Mouse (Mus musculus): ENCODE measurements around the gene Nlgn3. TPM values are rescaled to one million over a fixed set of nuclear protein-coding genes. Genes with fewer than 3 reads are reported as not detected.

Nlgn3 gene
- polyA plus RNA-seq, 1 experiment from 2014 or later = 7.8 TPM

DNA sequence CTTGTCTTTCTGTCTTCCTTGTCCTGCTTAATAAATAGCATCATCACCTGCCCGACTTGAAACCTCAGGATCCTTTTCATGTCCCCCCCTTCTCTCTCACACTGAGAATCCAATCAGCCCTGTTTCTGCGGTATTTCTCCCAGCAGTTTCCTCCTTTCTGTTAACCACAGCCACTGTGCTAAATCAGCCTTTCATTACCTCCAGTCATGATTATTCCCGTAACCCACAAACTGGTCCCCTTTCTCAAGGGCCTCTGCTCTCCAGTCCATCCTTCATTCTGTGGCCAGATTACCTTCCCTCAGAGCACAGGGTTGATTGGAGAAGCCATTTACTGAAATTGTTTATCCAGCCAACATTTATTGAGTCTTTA lies 30.2 kb upstream of the Nlgn3 start, which contains the start of gene Gm20489:
Gm20489 (minus strand) TSS at position 269 of the 370 bp plus-strand sequence.
- ATAC-seq (ENCODE audit: low FRiP score, low TSS enrichment) = no peak
- H3K27ac ChIP-seq (ENCODE audit: low read depth, low read length) = no peak within 1 kb of the TSS
- H3K36me3 ChIP-seq (ENCODE audit: control insufficient read depth, insufficient read depth, low read length) = no peaks in the 10 kb centered on the region
- 0 out of 2 replicates have a peak, but pooled peaks cover 7% of the 10 kb centered on the region for H3K4me1 ChIP-seq (ENCODE audit: control insufficient read depth, insufficient read depth, low read length)
- H3K4me3 ChIP-seq (ENCODE audit: low read length) = no peak within 1 kb of the TSS
- H3K9ac ChIP-seq (ENCODE audit: low read depth, low read length) = no peak within 1 kb of the TSS
- H3K27me3 ChIP-seq (ENCODE audit: control insufficient read depth, insufficient read depth, low read length) = no peaks in the 10 kb centered on the region; the same call in 1 of the 2 replicates
- no peak within 1 kb of the TSS for H3K4me2 ChIP-seq (replicated peaks; ENCODE audit: low read depth, low read length)
- no peaks in the 10 kb centered on the region for H3K9me3 ChIP-seq (ENCODE audit: control insufficient read depth, low read length)
- 43% methylated on average over 3 of the region's 3 CpGs for WGBS

DNA sequence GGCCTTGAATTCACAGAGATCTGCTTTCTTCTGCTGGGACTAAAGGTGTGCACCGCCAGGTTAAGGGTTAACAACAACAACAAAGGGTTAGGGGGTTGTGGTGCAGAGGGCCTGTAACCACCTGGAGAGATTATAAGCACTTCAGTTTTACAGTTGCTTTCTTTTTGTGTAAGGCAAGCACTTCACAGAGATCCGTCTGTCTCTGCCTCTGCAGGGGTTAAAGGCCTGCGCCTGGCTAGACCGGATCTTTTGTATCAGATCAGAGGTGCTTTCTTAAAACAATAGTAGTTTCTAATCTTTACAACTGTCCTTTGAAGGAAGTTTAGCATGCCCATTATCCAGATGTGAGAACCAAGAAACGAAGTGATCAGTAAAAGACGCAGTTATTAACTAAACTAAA lies 25.6 kb upstream of the Nlgn3 start:
- Histone ChIP-seq H3K9ac (ENCODE audit: low read depth, low read length) (peak overlapping the region; percentile 62; the same call in 1 of the 2 replicates), H3K4me3 (ENCODE audit: low read length) (peak overlapping the region; percentile 51; the same call in 1 of the 2 replicates), H3K4me1 (ENCODE audit: control insufficient read depth, insufficient read depth, low read length) (no peaks in the 10 kb centered on the region), H3K27me3 (ENCODE audit: control insufficient read depth, insufficient read depth, low read length) (no peaks in the 10 kb centered on the region; the same call in 1 of the 2 replicates), H3K9me3 (ENCODE audit: control insufficient read depth, low read length) (no peaks in the 10 kb centered on the region), H3K27ac (ENCODE audit: low read depth, low read length) (peak overlapping the region; percentile 59), H3K36me3 (ENCODE audit: control insufficient read depth, insufficient read depth, low read length) (peaks cover 11% of the 10 kb centered on the region; the same call in 1 of the 2 replicates), H3K4me2 (replicated peaks; ENCODE audit: low read depth, low read length) (peak overlapping the region; percentile 44; the same call in 1 of the 2 replicates)
- no peak for ATAC-seq (ENCODE audit: low FRiP score, low TSS enrichment)
- WGBS = 34% methylated on average over 6 of the region's 6 CpGs

DNA sequence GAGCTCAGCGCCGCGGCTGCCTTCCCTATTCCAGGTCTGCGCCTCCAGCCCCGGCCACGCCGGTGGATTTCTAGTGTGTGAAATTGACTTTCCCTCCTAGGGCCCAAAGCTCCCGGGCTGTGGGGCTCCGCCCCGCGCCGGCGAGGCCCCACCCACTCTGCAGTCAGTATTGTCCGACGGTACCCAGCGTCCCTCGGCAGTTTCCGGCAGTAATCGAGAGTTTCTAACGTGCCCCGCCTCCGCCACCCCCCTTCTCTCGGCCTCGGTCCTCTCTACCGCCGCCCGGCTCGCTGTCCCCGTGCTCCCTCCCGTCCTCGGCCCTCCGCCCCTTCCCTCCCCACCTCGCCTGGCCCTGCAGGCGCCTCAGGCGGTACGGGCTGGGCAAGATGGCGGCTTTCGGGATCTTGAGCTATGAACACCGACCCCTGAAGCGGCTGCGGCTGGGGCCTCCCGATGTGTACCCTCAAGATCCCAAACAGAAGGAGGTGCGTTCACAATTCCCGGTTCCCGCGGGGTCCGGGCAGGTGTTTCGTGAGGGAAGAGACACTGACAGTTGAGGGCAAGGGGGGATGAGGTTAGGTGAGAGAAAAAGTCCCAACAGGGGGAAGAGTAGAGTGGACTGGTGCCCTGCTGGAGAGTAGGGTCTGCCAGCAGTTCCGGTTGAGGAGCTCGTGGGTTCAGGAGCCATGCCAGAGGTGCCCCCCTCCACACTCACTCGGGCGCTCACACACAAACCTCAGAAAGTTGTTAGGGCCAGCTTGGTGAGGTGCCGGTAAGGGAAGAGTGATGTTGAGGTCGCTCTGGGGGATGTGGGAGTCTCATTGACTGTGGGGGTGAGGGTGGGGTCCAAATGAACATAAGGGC lies 24.9 kb upstream of the Nlgn3 start, which contains the start of gene Med12:
Med12 (plus strand) TSS at position 156 of the 864 bp plus-strand sequence.
- peak within 1 kb of the TSS; percentile 62 for H3K9ac ChIP-seq (ENCODE audit: low read depth, low read length)
- H3K9me3 ChIP-seq (ENCODE audit: control insufficient read depth, low read length) = no peaks in the 10 kb centered on the region
- no peaks in the 10 kb centered on the region for H3K4me1 ChIP-seq (ENCODE audit: control insufficient read depth, insufficient read depth, low read length)
- ATAC-seq (ENCODE audit: low FRiP score, low TSS enrichment) = peak; percentile 98
- H3K4me3 ChIP-seq (ENCODE audit: low read length) = peak within 1 kb of the TSS; percentile 51
- peaks cover 11% of the 10 kb centered on the region; the same call in 1 of the 2 replicates for H3K36me3 ChIP-seq (ENCODE audit: control insufficient read depth, insufficient read depth, low read length)
- 24% methylated on average over 54 of the region's 54 CpGs for WGBS
- H3K4me2 ChIP-seq (replicated peaks; ENCODE audit: low read depth, low read length) = peak within 1 kb of the TSS; percentile 44
- H3K27me3 ChIP-seq (ENCODE audit: control insufficient read depth, insufficient read depth, low read length) = no peaks in the 10 kb centered on the region; the same call in 1 of the 2 replicates
- H3K27ac ChIP-seq (ENCODE audit: low read depth, low read length) = peak within 1 kb of the TSS; percentile 60

DNA sequence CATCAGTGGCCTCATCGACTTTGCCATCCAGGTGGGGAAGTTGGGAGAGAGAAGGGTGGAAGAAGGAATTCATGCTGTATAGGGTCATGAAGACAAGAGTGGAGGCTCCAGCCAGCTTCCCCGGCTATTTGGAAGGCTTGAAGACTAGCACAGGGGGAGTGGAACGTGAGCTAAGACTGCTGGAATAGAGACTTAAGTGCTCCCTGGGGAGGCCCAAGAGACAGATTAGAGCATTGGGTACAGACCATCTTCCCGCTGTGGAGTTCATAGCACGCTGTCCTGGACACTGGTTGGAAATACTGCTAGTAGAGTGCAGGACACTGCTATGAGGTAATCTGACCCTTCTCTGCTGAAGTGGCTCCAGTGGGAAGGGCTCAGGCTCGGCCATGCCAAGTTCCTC lies 16.2 kb upstream of the Nlgn3 start:
- no peak overlapping the region for H3K4me2 ChIP-seq (replicated peaks; ENCODE audit: low read depth, low read length)
- no peak overlapping the region for H3K9ac ChIP-seq (ENCODE audit: low read depth, low read length)
- H3K36me3 ChIP-seq (ENCODE audit: control insufficient read depth, insufficient read depth, low read length) = peaks cover 43% of the 10 kb centered on the region
- no peak for ATAC-seq (ENCODE audit: low FRiP score, low TSS enrichment)
- WGBS = 70% methylated on average over 6 of the region's 6 CpGs
- H3K27me3 ChIP-seq (ENCODE audit: control insufficient read depth, insufficient read depth, low read length) = no peaks in the 10 kb centered on the region; the same call in 1 of the 2 replicates
- H3K4me1 ChIP-seq (ENCODE audit: control insufficient read depth, insufficient read depth, low read length) = no peaks in the 10 kb centered on the region
- no peak overlapping the region for H3K27ac ChIP-seq (ENCODE audit: low read depth, low read length)
- no peak overlapping the region for H3K4me3 ChIP-seq (ENCODE audit: low read length)
- H3K9me3 ChIP-seq (ENCODE audit: control insufficient read depth, low read length) = no peaks in the 10 kb centered on the region

DNA sequence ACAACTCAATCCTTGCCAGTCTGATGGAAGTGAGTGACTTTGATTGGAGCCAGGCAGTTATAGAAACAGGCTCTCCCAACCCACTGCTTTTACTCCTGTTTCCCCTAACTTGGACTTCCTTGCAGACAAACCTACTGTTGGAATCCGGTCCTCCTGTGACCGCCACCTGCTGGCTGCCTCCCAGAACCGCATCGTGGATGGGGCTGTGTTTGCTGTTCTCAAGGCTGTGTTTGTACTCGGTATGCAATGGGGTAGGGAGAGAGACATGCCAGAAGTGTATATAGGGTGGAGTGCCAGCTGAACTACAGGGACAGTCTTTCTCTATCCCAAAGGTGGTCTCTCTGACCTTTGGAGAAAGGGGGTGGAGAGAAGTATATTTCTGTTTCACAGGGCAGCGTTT lies 13.4 kb upstream of the Nlgn3 start:
- no peaks in the 10 kb centered on the region for H3K9me3 ChIP-seq (ENCODE audit: control insufficient read depth, low read length)
- WGBS = 31% methylated on average over 6 of the region's 6 CpGs
- no peak overlapping the region for H3K4me2 ChIP-seq (replicated peaks; ENCODE audit: low read depth, low read length)
- no peak overlapping the region for H3K9ac ChIP-seq (ENCODE audit: low read depth, low read length)
- peak; percentile 52 for ATAC-seq (ENCODE audit: low FRiP score, low TSS enrichment)
- no peaks in the 10 kb centered on the region for H3K4me1 ChIP-seq (ENCODE audit: control insufficient read depth, insufficient read depth, low read length)
- H3K4me3 ChIP-seq (ENCODE audit: low read length) = no peak overlapping the region
- peaks cover 50% of the 10 kb centered on the region for H3K36me3 ChIP-seq (ENCODE audit: control insufficient read depth, insufficient read depth, low read length)
- no peak overlapping the region for H3K27ac ChIP-seq (ENCODE audit: low read depth, low read length)
- no peaks in the 10 kb centered on the region; the same call in 1 of the 2 replicates for H3K27me3 ChIP-seq (ENCODE audit: control insufficient read depth, insufficient read depth, low read length)

DNA sequence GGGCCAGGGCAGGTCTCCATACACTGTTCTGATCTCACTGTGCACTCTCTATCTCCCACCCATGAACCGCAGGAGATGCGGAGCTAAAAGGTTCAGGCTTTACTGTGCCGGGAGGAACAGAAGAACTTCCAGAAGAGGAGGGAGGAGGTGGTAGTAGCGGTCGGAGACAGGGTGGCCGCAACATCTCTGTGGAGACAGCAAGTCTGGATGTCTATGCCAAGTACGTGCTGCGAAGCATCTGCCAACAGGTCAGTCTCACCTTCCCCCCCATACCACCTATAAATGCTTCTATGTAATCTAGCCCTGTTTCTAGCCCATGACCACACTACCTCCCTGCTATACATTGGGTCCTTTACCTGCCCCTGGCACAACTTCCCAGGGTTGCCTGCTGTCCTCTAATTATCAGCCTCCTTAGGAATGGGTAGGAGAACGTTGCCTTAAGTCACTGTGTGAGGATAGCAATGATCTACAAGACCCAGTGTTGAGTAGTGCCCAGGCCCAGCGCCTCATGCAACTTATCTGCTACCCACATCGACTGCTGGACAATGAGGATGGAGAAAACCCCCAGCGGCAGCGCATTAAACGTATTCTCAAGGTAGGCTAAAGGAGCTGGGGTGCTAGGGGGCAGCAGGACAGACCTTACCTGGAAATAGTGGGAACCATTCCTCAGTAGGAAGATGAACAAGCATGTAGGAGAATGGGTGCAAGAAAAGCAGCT lies 12.9 kb upstream of the Nlgn3 start:
- Histone ChIP-seq H3K27me3 (ENCODE audit: control insufficient read depth, insufficient read depth, low read length) (no peaks in the 10 kb centered on the region; the same call in 1 of the 2 replicates), H3K4me3 (ENCODE audit: low read length) (no peak overlapping the region), H3K27ac (ENCODE audit: low read depth, low read length) (no peak overlapping the region), H3K4me2 (replicated peaks; ENCODE audit: low read depth, low read length) (no peak overlapping the region), H3K4me1 (ENCODE audit: control insufficient read depth, insufficient read depth, low read length) (no peaks in the 10 kb centered on the region), H3K9me3 (ENCODE audit: control insufficient read depth, low read length) (no peaks in the 10 kb centered on the region), H3K9ac (ENCODE audit: low read depth, low read length) (no peak overlapping the region), H3K36me3 (ENCODE audit: control insufficient read depth, insufficient read depth, low read length) (peaks cover 46% of the 10 kb centered on the region)
- ATAC-seq (ENCODE audit: low FRiP score, low TSS enrichment) = no peak
- 90% methylated on average over 14 of the region's 14 CpGs for WGBS

DNA sequence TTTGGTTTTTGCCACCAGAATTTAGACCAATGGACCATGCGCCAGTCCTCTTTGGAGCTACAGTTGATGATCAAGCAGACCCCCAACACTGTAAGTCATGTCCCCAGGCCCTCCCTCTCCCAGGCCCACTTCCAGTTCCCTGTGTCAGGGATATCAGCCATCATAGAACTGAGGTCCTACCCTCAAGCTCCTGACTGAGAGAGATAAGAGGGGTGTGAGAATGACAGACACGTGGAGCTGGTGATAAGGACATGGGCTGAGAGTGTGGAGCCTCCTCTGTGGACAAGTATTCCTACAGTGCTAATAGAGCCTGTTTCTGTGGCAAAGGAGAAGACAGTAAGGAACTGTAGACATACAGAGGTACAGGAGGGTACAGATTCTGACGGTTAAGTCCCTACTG lies 11.4 kb upstream of the Nlgn3 start:
- ATAC-seq (ENCODE audit: low FRiP score, low TSS enrichment) = no peak
- no peak overlapping the region for H3K4me3 ChIP-seq (ENCODE audit: low read length)
- no peaks in the 10 kb centered on the region for H3K9me3 ChIP-seq (ENCODE audit: control insufficient read depth, low read length)
- H3K27me3 ChIP-seq (ENCODE audit: control insufficient read depth, insufficient read depth, low read length) = no peaks in the 10 kb centered on the region; the same call in 1 of the 2 replicates
- H3K9ac ChIP-seq (ENCODE audit: low read depth, low read length) = no peak overlapping the region
- H3K27ac ChIP-seq (ENCODE audit: low read depth, low read length) = no peak overlapping the region
- 87% methylated on average over 3 of the region's 3 CpGs for WGBS
- no peaks in the 10 kb centered on the region for H3K4me1 ChIP-seq (ENCODE audit: control insufficient read depth, insufficient read depth, low read length)
- H3K4me2 ChIP-seq (replicated peaks; ENCODE audit: low read depth, low read length) = no peak overlapping the region
- H3K36me3 ChIP-seq (ENCODE audit: control insufficient read depth, insufficient read depth, low read length) = peaks cover 45% of the 10 kb centered on the region

DNA sequence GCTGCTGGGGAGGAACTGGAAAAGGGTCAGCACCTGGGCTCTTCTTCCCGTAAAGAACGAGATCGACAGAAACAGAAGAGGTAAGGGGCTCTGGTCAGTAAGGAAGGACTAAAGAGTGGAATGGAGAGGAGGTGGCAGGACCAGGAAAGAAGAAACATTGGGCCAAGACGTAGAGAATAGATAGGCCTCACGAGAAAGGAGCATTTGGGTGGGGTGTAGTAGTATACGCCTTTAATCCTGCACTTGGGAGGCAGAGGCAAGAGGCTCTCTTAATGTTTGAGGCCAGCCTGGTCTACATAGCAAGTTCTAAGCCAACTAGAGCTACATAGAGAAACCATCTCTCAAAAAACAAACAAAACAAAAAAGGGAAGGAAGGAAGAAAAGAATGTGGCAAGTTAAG lies 10.5 kb upstream of the Nlgn3 start:
- peaks cover 50% of the 10 kb centered on the region for H3K36me3 ChIP-seq (ENCODE audit: control insufficient read depth, insufficient read depth, low read length)
- no peak for ATAC-seq (ENCODE audit: low FRiP score, low TSS enrichment)

More for the DNA sequence above, 10.5 kb upstream of the Nlgn3 start:
- Histone ChIP-seq H3K4me2 (replicated peaks; ENCODE audit: low read depth, low read length) (no peak overlapping the region), H3K27me3 (ENCODE audit: control insufficient read depth, insufficient read depth, low read length) (no peaks in the 10 kb centered on the region; the same call in 1 of the 2 replicates), H3K4me1 (ENCODE audit: control insufficient read depth, insufficient read depth, low read length) (no peaks in the 10 kb centered on the region), H3K4me3 (ENCODE audit: low read length) (no peak overlapping the region), H3K9ac (ENCODE audit: low read depth, low read length) (no peak overlapping the region), H3K27ac (ENCODE audit: low read depth, low read length) (no peak overlapping the region), H3K9me3 (ENCODE audit: control insufficient read depth, low read length) (no peaks in the 10 kb centered on the region)
- WGBS = 95% methylated on average over 6 of the region's 6 CpGs

All from kidney, embryonic 14.5 days (tissue).